Mouse (Mus musculus): ENCODE results near the gene Ispd. TPM values are rescaled to one million over a fixed set of nuclear protein-coding genes. Genes with fewer than 3 reads are reported as not detected.
A peak's percentile ranks its signal among the peaks of the same experiment; 100 is the strongest.

Gene Ispd
- polyA plus RNA-seq, 1 experiment from 2014 or later = 1.9 TPM

DNA sequence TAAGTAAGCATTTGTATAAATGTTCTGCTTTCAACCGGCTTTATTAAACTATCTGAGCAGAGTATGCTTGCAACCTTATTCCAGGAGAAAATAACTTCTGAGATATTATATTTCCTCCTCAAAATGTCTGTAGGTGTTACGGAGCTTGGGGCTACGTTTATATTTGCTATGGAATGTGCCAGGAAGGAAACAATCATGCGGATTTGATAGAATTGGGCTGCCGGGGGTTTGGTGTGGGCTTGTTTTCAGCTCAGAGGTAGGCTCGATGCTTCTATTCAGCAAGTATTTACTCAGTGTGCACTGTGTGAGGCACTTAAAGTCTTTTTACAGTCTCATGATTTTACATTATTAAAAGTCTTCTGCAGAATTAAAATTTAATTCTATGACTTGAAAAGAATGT lies 4.1 kb downstream of the Ispd start:
- WGBS (ENCODE audit: insufficient replicate concordance) = 68% methylated on average over 6 of the region's 6 CpGs
- no peak overlapping the region for H3K4me2 ChIP-seq
- H3K4me1 ChIP-seq (replicated peaks) = peaks cover 15% of the 10 kb centered on the region
- H3K27me3 ChIP-seq = no peaks in the 10 kb centered on the region
- no peak overlapping the region for H3K9ac ChIP-seq
- H3K36me3 ChIP-seq (replicated peaks) = no peaks in the 10 kb centered on the region
- H3K27ac ChIP-seq (replicated peaks) = no peak overlapping the region
- no peak overlapping the region for H3K4me3 ChIP-seq (replicated peaks)
- no peaks in the 10 kb centered on the region for H3K9me3 ChIP-seq (replicated peaks)
- no peak for ATAC-seq (ENCODE audit: insufficient read depth)

DNA sequence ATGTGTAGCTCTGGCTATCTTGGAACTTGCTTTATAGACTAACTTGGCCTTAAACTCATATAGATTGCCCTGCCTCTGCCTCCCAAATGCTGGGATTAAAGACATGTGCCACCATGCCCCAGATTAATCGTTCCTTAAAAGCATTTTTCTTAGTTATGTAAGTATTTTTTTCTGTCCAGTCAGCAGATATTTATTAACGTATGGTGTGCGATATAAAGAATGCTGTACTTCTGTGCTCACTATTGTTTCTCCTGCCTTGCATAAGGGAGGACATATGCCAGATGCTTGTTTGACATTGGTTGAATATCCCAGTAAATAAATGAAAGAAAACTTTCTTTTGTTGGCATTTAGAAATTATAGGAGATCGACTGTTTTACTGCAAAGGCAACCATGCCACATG lies 5.7 kb downstream of the Ispd start:
- Histone ChIP-seq H3K27me3 (no peaks in the 10 kb centered on the region), H3K9ac (no peak overlapping the region), H3K4me1 (replicated peaks) (peaks cover 6% of the 10 kb centered on the region; the same call in 1 of the 2 replicates), H3K27ac (replicated peaks) (no peak overlapping the region), H3K9me3 (replicated peaks) (no peaks in the 10 kb centered on the region), H3K36me3 (replicated peaks) (no peaks in the 10 kb centered on the region), H3K4me2 (no peak overlapping the region), H3K4me3 (replicated peaks) (no peak overlapping the region)
- 69% methylated on average over 4 of the region's 4 CpGs for WGBS (ENCODE audit: insufficient replicate concordance)
- ATAC-seq (ENCODE audit: insufficient read depth) = no peak

DNA sequence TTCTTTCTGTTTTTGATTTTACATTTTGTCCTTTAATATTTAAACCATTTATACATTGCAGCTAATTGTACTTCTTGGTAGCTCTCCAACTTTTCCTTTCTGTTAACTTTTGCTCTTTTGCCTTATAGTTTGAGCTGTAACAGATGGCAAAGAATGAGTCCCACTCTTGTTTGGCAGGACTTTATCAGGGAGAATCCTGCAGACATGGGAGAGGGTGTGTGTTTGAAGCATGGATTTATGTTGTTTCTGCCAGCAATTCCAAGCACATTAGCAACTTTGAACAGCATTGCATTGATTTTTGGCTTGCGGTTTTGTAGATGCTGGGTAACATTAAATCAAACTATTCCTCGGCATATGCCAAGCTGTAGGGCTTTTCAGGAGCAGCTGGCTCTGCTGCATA lies 13.9 kb downstream of the Ispd start:
- H3K36me3 ChIP-seq (replicated peaks) = no peaks in the 10 kb centered on the region
- H3K27me3 ChIP-seq = no peaks in the 10 kb centered on the region
- H3K4me3 ChIP-seq (replicated peaks) = no peak overlapping the region
- no peaks in the 10 kb centered on the region for H3K9me3 ChIP-seq (replicated peaks)
- H3K4me1 ChIP-seq (replicated peaks) = no peaks in the 10 kb centered on the region
- no peak for ATAC-seq (ENCODE audit: insufficient read depth)
- no peak overlapping the region for H3K27ac ChIP-seq (replicated peaks)
- WGBS (ENCODE audit: insufficient replicate concordance) = 76% methylated on average over 2 of the region's 2 CpGs
- no peak overlapping the region for H3K9ac ChIP-seq
- no peak overlapping the region for H3K4me2 ChIP-seq

DNA sequence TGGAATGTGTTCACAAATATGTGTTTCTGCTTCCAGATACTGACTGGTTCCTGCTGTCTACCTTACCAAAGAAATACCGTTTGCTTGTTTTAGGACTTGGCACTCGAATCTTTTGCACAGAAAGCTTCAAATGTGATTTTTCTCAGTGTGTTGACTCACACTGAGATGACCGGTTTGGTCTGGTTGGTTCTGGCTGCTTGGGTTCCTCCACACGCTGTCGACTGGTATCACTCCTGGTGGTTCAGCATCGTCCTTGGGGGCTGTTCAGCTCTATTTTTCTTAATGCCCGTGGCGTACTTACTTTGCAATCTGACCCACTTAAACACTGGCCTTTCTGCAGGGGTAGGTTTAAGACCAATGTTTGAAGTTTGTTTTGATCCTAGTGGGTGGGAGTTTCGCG lies 42.4 kb downstream of the Ispd start:
- WGBS (ENCODE audit: insufficient replicate concordance) = 71% methylated on average over 10 of the region's 10 CpGs
- ATAC-seq (ENCODE audit: insufficient read depth) = no peak
- H3K4me3 ChIP-seq (replicated peaks) = no peak overlapping the region

DNA sequence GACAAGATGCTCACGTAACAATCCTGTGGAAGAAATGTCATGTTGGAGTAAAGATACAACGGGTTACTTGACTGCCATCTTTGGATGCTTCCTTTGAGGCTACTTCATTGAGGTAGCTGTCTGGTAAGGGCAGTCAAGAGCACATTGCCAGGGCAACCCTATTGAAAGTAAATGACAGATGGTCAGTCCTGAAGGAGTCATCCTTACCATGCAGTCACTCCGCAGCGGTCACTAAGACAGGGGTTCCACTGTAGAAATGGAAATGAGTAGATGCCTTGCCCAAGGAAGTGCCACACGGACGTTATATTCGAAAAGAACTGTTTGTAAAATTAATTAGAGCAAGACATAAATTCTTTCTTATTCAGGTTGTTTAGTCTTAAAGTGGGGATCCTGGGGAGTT lies 44.0 kb downstream of the Ispd start:
- H3K4me3 ChIP-seq (replicated peaks) = no peak overlapping the region
- H3K27ac ChIP-seq (replicated peaks) = no peak overlapping the region
- H3K9me3 ChIP-seq (replicated peaks) = no peaks in the 10 kb centered on the region
- 77% methylated on average over 7 of the region's 7 CpGs for WGBS (ENCODE audit: insufficient replicate concordance)
- no peak for ATAC-seq (ENCODE audit: insufficient read depth)
- no peak overlapping the region for H3K4me2 ChIP-seq
- H3K27me3 ChIP-seq = no peaks in the 10 kb centered on the region
- H3K4me1 ChIP-seq (replicated peaks) = no peaks in the 10 kb centered on the region
- H3K36me3 ChIP-seq (replicated peaks) = no peaks in the 10 kb centered on the region
- no peak overlapping the region for H3K9ac ChIP-seq

More for the DNA sequence above, 42.4 kb downstream of the Ispd start:
- Histone ChIP-seq H3K4me2 (no peak overlapping the region), H3K9ac (no peak overlapping the region), H3K27me3 (no peaks in the 10 kb centered on the region), H3K9me3 (replicated peaks) (no peaks in the 10 kb centered on the region), H3K4me1 (replicated peaks) (no peaks in the 10 kb centered on the region), H3K27ac (replicated peaks) (no peak overlapping the region), H3K36me3 (replicated peaks) (no peaks in the 10 kb centered on the region)

GRCm38 (mm10) chr12:36426163-36427045 lies 45.2 kb downstream of the Ispd start:
- ATAC-seq (ENCODE audit: insufficient read depth) = no peak
- no peak overlapping the region for H3K27ac ChIP-seq (replicated peaks)

DNA sequence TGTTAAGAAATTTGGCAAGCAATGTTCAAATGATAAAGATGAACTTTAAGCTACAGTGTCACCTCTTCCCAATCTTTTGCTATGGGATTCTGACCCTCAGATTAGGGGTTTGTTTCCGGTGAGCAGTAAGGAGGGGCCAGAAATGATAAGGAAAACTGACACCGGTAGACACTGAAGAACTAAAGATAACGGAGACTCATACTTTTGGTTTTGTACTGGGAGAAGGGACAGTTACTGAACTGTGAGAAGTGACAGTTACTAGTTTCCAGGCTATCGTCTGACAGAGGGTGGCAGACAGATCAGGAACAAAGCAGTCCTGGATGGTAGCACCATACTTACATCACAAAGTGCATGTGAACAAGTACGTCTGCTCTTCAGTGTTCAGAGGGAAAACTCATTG lies 55.7 kb downstream of the Ispd start:
- 12% methylated on average over 5 of the region's 5 CpGs for WGBS (ENCODE audit: insufficient replicate concordance)
- H3K9ac ChIP-seq = 0 out of 2 replicates have a peak overlapping the region, but pooled peaks have one; percentile 15
- peaks cover 8% of the 10 kb centered on the region for H3K4me1 ChIP-seq (replicated peaks)
- peak overlapping the region; percentile 42 for H3K4me2 ChIP-seq
- peak; percentile 57 for ATAC-seq (ENCODE audit: insufficient read depth)
- no peaks in the 10 kb centered on the region for H3K36me3 ChIP-seq (replicated peaks)
- H3K27me3 ChIP-seq = no peaks in the 10 kb centered on the region
- no peak overlapping the region; the same call in 1 of the 2 replicates for H3K4me3 ChIP-seq (replicated peaks)
- no peaks in the 10 kb centered on the region for H3K9me3 ChIP-seq (replicated peaks)
- no peak overlapping the region for H3K27ac ChIP-seq (replicated peaks)

More at GRCm38 (mm10) chr12:36426163-36427045, 45.2 kb downstream of the Ispd start:
- no peaks in the 10 kb centered on the region for H3K4me1 ChIP-seq (replicated peaks)
- WGBS (ENCODE audit: insufficient replicate concordance) = 65% methylated on average over 15 of the region's 15 CpGs
- H3K4me2 ChIP-seq = no peak overlapping the region
- H3K9ac ChIP-seq = no peak overlapping the region
- H3K9me3 ChIP-seq (replicated peaks) = no peaks in the 10 kb centered on the region
- no peaks in the 10 kb centered on the region for H3K36me3 ChIP-seq (replicated peaks)
- H3K27me3 ChIP-seq = no peaks in the 10 kb centered on the region
- H3K4me3 ChIP-seq (replicated peaks) = no peak overlapping the region

DNA sequence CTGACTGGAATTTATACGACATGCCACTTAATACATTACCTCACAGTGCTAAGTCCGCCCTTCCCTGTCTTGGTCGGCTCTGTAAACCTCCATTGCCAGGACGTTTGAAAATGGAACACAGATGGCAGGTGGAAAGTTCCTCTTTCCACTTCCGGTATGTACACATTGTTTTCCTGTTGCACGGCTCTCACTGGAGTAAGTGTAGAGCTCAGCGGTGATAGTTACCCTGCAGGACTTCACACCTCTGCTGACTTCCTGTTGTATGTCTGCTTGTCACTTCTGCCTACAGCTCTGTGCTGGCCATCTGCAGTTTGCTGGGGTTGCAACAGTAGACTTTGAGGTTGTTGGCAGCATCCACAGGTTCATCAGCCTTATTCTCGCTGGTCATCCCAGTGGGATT lies 58.1 kb downstream of the Ispd start:
- Histone ChIP-seq H3K4me1 (replicated peaks) (peaks cover 8% of the 10 kb centered on the region), H3K27me3 (no peaks in the 10 kb centered on the region)
- WGBS (ENCODE audit: insufficient replicate concordance) = 50% methylated on average over 8 of the region's 8 CpGs

DNA sequence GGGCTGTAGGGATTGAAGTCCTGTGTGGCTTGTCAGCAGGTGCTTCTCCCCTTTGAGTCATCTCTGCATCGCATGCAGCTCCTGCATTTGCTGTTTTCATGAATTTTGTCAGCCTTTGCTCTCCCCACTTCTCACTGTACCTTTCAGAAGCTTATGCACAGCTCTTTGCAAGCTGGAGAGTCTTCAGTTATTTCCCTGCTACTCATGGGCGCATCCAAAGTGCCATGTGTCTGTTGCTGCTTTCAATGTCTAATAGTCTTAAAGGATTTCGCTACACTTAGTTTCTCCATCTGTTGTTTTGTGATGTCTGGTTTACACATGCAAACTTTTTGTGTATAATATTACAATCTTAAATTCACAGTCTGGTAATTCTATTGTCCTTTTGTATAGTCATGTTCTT lies 74.8 kb downstream of the Ispd start:
- Histone ChIP-seq H3K9ac (no peak overlapping the region), H3K4me1 (replicated peaks) (no peaks in the 10 kb centered on the region), H3K36me3 (replicated peaks) (no peaks in the 10 kb centered on the region), H3K4me2 (no peak overlapping the region), H3K9me3 (replicated peaks) (no peaks in the 10 kb centered on the region), H3K4me3 (replicated peaks) (no peak overlapping the region), H3K27me3 (no peaks in the 10 kb centered on the region), H3K27ac (replicated peaks) (no peak overlapping the region)
- WGBS (ENCODE audit: insufficient replicate concordance) = 68% methylated on average over 3 of the region's 3 CpGs
- ATAC-seq (ENCODE audit: insufficient read depth) = no peak

More for the DNA sequence above, 58.1 kb downstream of the Ispd start:
- no peak for ATAC-seq (ENCODE audit: insufficient read depth)
- Histone ChIP-seq H3K4me2 (no peak overlapping the region), H3K9me3 (replicated peaks) (no peaks in the 10 kb centered on the region), H3K4me3 (replicated peaks) (no peak overlapping the region), H3K27ac (replicated peaks) (no peak overlapping the region), H3K36me3 (replicated peaks) (no peaks in the 10 kb centered on the region), H3K9ac (no peak overlapping the region)

DNA sequence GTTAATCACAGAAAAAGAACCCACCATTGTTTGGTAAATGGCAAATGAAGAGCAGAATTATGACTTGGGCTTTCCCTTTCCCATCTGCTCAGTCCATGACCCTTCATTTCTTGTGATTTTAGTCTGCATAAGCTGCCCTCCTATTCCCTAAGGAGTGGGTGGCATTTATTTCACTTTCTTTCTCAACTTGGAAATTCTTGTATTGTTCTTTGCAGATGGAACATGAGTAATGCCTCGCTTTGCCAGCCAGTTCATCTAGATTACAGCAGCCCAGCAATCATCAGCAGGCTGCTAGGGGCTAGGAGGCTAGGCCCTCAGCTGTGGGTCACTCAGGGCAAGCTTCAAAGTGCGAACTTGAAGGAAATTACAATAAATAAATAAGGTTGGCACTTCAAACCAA lies 76.5 kb downstream of the Ispd start:
- Histone ChIP-seq H3K4me3 (replicated peaks) (no peak overlapping the region), H3K36me3 (replicated peaks) (no peaks in the 10 kb centered on the region), H3K4me2 (no peak overlapping the region), H3K9me3 (replicated peaks) (no peaks in the 10 kb centered on the region), H3K4me1 (replicated peaks) (no peaks in the 10 kb centered on the region), H3K9ac (no peak overlapping the region), H3K27ac (replicated peaks) (no peak overlapping the region), H3K27me3 (no peaks in the 10 kb centered on the region)
- no peak for ATAC-seq (ENCODE audit: insufficient read depth)
- 63% methylated on average over 2 of the region's 2 CpGs for WGBS (ENCODE audit: insufficient replicate concordance)

- no peak overlapping the region for H3K9ac ChIP-seq
- H3K4me1 ChIP-seq (replicated peaks) = no peaks in the 10 kb centered on the region
- no peaks in the 10 kb centered on the region for H3K36me3 ChIP-seq (replicated peaks)
- no peak for ATAC-seq (ENCODE audit: insufficient read depth)
- no peak overlapping the region for H3K4me2 ChIP-seq
- 70% methylated on average over 6 of the region's 6 CpGs for WGBS (ENCODE audit: insufficient replicate concordance)
- H3K27ac ChIP-seq (replicated peaks) = no peak overlapping the region
- no peak overlapping the region for H3K4me3 ChIP-seq (replicated peaks)
- H3K9me3 ChIP-seq (replicated peaks) = no peaks in the 10 kb centered on the region
- no peaks in the 10 kb centered on the region for H3K27me3 ChIP-seq
Observed at GRCm38 (mm10) chr12:36468325-36469044, 87.2 kb downstream of the Ispd start.
